Mouse (Mus musculus): ENCODE measurements around the gene Ehd1. TPM values are rescaled to one million over a fixed set of nuclear protein-coding genes. Genes with fewer than 3 reads are reported as not detected.

Ehd1 gene
- total RNA-seq (2021) = 100 to 1,000 TPM; 129 to 181 TPM

GRCm38 (mm10) chr19:6276426-6277421 lies at the start of gene Ehd1:
Gene Ehd1, plus strand, starts transcription at chr19:6276725.
- intact Hi-C loops (cut with DNase I) = no loop called here
- DNase-seq = peak; percentile 98 to 99

DNA sequence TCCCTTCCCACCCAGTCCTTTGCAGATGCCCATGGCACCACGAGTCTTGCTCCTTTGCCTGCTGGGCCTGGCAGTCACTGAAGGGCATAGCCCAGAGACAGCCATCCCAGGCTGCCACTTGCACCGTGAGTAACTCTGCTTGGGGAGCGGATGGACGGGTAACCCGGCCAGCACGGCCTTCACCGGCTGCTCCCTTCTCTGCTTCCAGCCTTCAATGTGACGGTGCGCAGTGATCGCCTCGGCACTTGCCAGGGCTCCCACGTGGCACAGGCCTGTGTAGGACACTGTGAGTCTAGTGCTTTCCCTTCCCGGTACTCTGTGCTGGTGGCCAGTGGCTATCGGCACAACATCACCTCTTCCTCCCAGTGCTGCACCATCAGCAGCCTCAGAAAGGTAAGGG lies 49.8 kb upstream of the Ehd1 start:
- intact Hi-C loops (cut with DNase I) = no loop called here
- DNase-seq = no peak

- intact Hi-C loops (cut with DNase I) = no loop called here
- DNase-seq = no peak
Observed at GRCm38 (mm10) chr19:6227864-6228263, 48.7 kb upstream of the Ehd1 start.

GRCm38 (mm10) chr19:6230411-6230810 lies 46.1 kb upstream of the Ehd1 start:
- no peak for DNase-seq
- intact Hi-C loops (cut with DNase I) = no loop called here

DNA sequence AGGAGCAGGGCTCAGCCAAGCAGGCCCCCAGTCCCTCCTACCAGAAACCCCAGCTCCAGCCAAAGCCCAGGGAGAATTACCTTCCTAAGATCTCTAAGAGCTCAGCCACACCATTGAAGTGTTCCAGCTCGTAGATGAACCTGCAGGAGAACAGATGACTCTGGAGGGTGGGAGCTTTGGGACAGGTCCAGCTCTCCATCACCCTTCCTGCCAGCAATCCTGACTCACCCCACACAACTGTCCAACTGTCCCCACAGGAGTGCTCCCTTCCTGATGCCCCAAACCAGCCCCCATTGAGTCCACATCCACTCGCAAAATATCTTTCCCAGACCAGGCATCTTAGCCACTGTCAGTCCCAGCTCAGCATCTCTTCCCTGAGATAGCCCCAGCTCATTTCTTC lies 45.5 kb upstream of the Ehd1 start:
- DNase-seq = no peak
- intact Hi-C loops (cut with DNase I) = no loop called here

DNA sequence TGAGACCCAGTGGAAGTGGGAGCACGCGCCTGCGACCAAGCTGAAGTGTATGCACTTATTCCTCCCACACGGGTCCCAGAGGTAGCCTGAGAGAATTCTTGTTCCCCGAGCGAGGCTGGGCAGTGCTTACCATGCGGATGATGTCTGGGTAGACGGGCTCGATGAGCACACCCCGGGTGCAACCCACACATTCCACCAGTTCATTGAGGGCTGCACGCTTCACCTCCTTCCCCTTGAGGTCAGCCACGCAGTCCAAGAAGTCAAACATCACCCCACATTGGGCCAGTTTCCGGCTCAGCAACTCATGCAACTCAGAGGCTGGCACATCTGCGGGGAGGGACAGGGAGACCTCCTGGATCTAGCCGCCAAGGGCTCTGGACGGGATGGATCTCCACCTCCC lies 42.9 kb upstream of the Ehd1 start:
- intact Hi-C loops (cut with DNase I) = no loop called here
- DNase-seq = no peak

GRCm38 (mm10) chr19:6234337-6235083 lies 42.0 kb upstream of the Ehd1 start:
- intact Hi-C loops (cut with DNase I) = loop anchor here (1.0 kb wide), 1 partner anchor 93 kb away; the partner anchor contains the start of gene Arl2
- DNase-seq = peak; percentile 26 to 29

DNA sequence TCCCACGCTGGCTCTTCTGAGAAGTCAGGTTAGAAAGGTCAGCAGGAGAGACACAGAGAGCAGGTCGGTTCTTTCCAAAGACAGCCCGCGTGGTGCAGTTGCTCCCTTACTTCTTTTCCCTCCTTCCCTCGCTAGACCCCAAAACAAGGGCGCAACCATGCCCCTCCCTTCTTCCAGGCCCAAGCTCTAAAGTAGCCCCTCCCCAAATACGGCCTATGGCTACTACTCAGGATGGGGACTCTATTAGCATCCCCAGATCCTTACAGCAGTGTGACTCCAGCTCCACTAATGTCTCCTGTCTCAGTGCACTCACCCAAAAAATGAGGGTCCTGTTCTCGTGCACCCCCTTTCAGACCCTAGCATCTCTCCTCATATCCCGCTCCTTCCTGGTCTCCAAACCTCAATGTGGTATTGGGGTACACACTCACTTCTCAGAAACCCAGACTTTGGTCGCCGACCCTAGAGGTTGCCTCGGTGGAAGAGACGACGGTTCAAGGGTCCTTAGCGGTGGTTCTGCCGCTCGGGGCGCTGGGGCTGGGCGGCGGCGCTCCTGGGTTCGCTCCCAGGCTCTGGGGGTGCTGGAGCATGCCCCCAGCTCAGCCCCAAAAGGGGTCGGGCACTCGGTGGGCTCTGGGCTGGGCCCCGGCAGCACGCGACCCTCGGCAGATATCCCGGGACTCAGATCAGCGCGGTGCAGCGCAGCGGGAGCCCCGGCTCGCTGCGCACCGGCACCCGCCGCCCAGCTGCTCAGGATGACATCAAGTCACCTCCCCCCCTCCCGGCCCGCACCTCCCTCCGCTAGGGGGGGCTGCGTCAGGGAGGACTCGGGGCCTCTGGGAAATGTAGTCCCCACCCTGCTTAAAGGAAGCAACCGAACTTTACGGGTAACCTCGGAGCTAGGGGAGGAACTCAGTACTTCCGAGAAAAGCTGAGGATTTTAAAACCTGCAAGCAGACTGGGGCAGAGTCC lies 41.2 kb upstream of the Ehd1 start, which contains the start of gene Ppp2r5b:
Gene Ppp2r5b (minus strand): TSS at position 789 of the 969 bp plus-strand sequence.
- intact Hi-C loops (cut with DNase I) = loop anchor here (1.0 kb wide), 1 partner anchor 94 kb away; the partner anchor contains the start of gene Arl2
- peak; percentile 95 to 96 for DNase-seq

GRCm38 (mm10) chr19:6236053-6236441 lies 40.5 kb upstream of the Ehd1 start:
- intact Hi-C loops (cut with DNase I) = no loop called here
- peak; percentile 95 for DNase-seq

GRCm38 (mm10) chr19:6236842-6237241 lies 39.7 kb upstream of the Ehd1 start:
- DNase-seq = no peak
- intact Hi-C loops (cut with DNase I) = no loop called here

DNA sequence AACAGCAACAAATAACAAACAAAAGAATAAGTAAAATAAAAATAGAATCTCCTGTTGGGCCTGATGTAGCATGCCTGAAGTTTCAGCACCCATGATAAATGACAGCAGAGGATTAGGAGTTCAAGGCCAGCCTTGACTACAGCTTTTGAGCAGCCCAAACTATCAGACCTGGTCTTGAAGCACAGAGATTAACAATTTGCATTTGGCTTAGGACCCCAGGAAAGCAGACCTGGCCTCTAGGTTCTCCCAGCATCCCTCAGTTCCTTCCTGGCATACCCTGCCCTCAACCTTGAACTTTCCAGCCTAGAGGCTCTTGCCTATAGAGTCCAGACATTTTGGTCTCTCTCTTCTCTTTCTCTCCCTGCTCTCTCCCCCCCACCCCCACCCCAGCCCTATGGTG lies 37.8 kb upstream of the Ehd1 start:
- intact Hi-C loops (cut with DNase I) = no loop called here
- DNase-seq = no peak

GRCm38 (mm10) chr19:6240136-6240535 lies 36.4 kb upstream of the Ehd1 start:
- intact Hi-C loops (cut with DNase I) = no loop called here
- no peak for DNase-seq

- DNase-seq = no peak
- intact Hi-C loops (cut with DNase I) = no loop called here
Observed at GRCm38 (mm10) chr19:6240725-6241124, 35.8 kb upstream of the Ehd1 start.

- DNase-seq = peak; percentile 98 to 99
- intact Hi-C loops (cut with DNase I) = no loop called here
Observed at GRCm38 (mm10) chr19:6241274-6242107, 35.0 kb upstream of the Ehd1 start, which contains the start of gene Atg2a. Gene Atg2a, plus strand, starts transcription at chr19:6241668.

DNA sequence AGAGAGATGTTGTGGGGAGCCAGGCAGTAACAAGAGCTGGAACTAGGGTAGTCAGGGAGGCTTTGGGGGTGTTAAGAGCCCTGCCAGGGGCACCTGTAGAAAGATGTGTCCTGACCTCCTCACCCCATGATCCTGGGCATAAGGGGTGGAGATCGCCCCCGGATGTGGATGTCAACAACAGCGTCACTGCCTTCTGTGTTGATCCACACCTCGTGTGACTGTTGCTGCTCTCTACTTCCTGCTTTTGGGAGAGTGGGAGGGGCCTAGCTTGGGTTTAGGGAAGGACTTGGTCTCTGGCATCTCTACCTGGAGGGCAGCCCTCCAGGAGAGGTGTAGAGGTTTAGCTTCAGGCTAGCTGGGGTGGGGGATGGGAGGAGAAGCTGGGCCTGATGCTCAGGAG lies 34.2 kb upstream of the Ehd1 start:
- DNase-seq = peak; percentile 56 to 67
- intact Hi-C loops (cut with DNase I) = no loop called here

DNA sequence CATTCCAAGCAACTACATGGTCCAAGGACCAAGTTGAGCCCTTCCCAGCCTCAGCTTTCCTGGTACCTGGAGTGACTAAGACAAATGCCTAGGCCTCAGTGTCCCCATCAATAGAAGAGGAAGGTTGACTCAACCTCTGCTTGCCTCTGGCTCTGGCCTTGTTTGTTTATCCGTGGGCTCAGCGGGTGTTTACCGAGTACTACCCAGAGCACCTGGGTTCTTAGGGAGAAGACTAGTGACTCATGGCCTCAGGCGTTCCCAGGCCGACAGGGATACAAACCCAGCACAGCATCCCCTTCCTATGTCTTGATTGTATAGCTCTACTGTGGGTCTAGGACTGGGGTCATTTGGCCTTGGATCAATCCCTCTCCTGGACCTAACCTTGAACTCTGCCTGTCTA lies 33.3 kb upstream of the Ehd1 start:
- DNase-seq = no peak
- intact Hi-C loops (cut with DNase I) = no loop called here

DNA sequence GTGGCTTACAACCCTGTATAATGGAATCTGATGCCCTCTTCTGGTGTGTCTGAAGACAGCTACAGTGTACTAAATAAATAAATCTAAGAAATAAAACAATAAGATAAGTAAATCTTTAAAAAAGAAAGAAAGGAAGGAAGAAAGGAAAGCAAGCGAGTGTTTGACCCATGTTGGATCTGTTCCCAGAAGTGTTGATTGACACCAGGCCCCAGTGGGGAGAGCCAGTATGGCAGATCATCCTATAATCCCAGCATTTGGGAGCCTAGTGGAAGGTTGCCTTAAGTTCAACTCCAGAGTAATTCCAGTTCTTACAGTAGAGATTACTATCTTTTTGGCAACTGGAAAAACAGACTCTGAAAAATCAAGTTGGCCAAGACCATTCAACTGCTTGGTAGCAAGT lies 30.7 kb upstream of the Ehd1 start:
- intact Hi-C loops (cut with DNase I) = loop anchor here (2.0 kb wide), 1 partner anchor 699 kb away; no protein-coding TSS in a partner anchor

GRCm38 (mm10) chr19:6247526-6248300 lies 28.8 kb upstream of the Ehd1 start:
- intact Hi-C loops (cut with DNase I) = no loop called here
- no peak for DNase-seq

More for the DNA sequence above, 30.7 kb upstream of the Ehd1 start:
- no peak for DNase-seq
